Mouse (Mus musculus) bone marrow, adult 2 months (tissue): ENCODE results near the gene 2610028H24Rik. TPM values are rescaled to one million over a fixed set of nuclear protein-coding genes. Genes with fewer than 3 reads are reported as not detected.

Experiments used
- H3K27ac ChIP-seq: fragments of 200-500 bp; 2 replicates; pipeline ENCODE4 v1.5.1; 2012; ENCODE audit warnings: low read depth, mild to moderate bottlenecking, control low read depth, inconsistent platforms, low read length; ENCODE audit not compliant: control insufficient read depth, poor library complexity, insufficient read depth
- H3K4me1 ChIP-seq: fragments of 200-500 bp; 2 replicates; pipeline ENCODE4 v1.6.1; 2011; ENCODE audit warnings: low read length; ENCODE audit not compliant: control insufficient read depth, insufficient read depth
- H3K4me3 ChIP-seq: fragments of 200-500 bp; replicated peaks from 2 replicates; pipeline ENCODE3; 2011; ENCODE audit warnings: mild to moderate bottlenecking, low read depth, low read length, control low read depth; ENCODE audit not compliant: control insufficient read depth
- CTCF ChIP-seq: fragments of 200-500 bp; IDR thresholded peaks from 2 replicates; pipeline ENCODE4 v1.5.1; 2011; ENCODE audit warnings: low read length, control low read depth; ENCODE audit not compliant: control insufficient read depth, insufficient read depth
- POLR2A ChIP-seq: fragments of 200-500 bp; IDR thresholded peaks from 2 replicates; pipeline ENCODE4 v1.6.1; 2011; ENCODE audit warnings: low read depth, mild to moderate bottlenecking, control low read depth, low read length, borderline replicate concordance; ENCODE audit not compliant: control insufficient read depth
- WGBS: fragments of 180-500 bp; shearing (Covaris S2); methylation state at CpG from one replicate; pipeline ENCODE4 v1.1.7; 2018; 5-methylcytosine and 5-hydroxymethylcytosine counted together
- polyA plus RNA-seq: library from polyadenylated mRNA; stranded (reverse); fragments of >200 nt; gene quantifications from 2 replicates; pipeline ENCODE4 v1.2.4, GENCODE M21; 2011; ENCODE audit warnings: low replicate concordance; ENCODE audit not compliant: missing spikeins, insufficient read depth, insufficient read length

The 2610028H24Rik gene
- polyA plus RNA-seq, 1 experiment: not detected

DNA sequence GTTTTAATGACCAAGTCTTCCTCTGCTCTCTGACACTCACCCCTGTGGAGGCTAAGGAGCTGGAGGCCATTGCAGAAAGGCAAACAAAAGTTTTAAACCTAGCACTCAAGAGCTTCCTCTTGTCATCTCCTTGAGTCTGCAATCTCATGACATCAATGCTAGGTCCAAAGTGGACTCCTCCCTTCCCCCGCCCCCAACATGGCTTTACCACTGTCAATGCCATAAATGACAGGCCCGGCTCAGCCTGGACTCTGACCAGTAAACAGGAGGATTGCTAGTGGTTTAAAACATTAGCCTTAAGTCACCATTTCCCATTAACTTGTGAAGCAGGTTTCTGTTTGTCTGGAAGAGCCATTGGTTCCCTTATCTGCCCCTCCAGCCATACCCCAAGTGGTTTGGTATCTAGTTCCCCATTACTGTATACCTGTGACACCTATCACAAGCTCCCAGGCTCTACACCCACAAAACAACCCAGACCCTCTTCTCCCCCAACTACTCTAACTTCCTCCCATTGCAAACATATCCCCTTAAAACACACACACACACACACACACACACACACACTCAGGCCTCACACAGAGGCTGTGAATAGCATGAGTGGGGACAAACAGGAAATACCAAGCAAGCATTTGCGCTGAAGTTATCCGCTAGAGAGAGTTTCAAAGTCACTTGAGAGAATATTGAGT, 2.7 kb upstream of the 2610028H24Rik start:
- WGBS: 19% methylated on average over 4 of the region's 4 CpGs
- Histone ChIP-seq H3K4me3 (no peak overlapping the region), H3K4me1 (peaks cover 3% of the 10 kb centered on the region), H3K27ac (no peak overlapping the region)
- TF ChIP-seq POLR2A (no peak), CTCF (no peak)

GRCm38 (mm10) chr10:76447406-76448229, 1.3 kb upstream of the 2610028H24Rik start:
- peaks cover 2% of the 10 kb centered on the region for H3K4me1 ChIP-seq
- WGBS: 77% methylated on average over 15 of the region's 15 CpGs
- no peak overlapping the region for H3K27ac ChIP-seq
- H3K4me3 ChIP-seq: no peak overlapping the region
- TF ChIP-seq POLR2A (no peak), CTCF (no peak)

- 69% methylated on average over 5 of the region's 5 CpGs for WGBS
Measured at GRCm38 (mm10) chr10:76455289-76455688, 6.4 kb downstream of the 2610028H24Rik start.

DNA sequence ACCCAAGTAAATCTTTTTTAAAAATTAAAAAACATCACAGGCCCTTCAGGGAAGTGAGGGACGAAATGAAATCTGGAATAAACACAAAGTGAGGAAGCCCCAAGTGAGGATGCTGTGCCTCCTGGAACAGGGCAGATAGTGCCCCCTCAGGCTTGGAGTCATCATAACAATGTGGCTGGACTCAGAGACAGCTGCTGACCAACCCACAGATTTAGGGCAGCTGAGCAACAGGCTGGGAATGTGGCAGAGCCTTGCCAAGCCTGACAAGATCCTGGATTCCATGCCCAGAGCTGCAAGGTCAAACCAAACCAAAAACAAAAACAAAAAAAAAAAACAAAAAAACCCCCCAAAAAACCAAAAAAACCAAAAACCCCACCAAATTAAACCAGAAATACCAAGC, 12.4 kb downstream of the 2610028H24Rik start:
- H3K4me3 ChIP-seq: no peak overlapping the region
- TF ChIP-seq CTCF (no peak), POLR2A (no peak)
- H3K4me1 ChIP-seq: no peaks in the 10 kb centered on the region
- H3K27ac ChIP-seq: no peak overlapping the region
- 89% methylated on average over 1 of the region's 1 CpGs for WGBS

More at GRCm38 (mm10) chr10:76455289-76455688, 6.4 kb downstream of the 2610028H24Rik start:
- Histone ChIP-seq H3K27ac (no peak overlapping the region), H3K4me3 (no peak overlapping the region), H3K4me1 (no peaks in the 10 kb centered on the region)
- TF ChIP-seq CTCF: peak; percentile 69
- no peak for TF ChIP-seq POLR2A

DNA sequence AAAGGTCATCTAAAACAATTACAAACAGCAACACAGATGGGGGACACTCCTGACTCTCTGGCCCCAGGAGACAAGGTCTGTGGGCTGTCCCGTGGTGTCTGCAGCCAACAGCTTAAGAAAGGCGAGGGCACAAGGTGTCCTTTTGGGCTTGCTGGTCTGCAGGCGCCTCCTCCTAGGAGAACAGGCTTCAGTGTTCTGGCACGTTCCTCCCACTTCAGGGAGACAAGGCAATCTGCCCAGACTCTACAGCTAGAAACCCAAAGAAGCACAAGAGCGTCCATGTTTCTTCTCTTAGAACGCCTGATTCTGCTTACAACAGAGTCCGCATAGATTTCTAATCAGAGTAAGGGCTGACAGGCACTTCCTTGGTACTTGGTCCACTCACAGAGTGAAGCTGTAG, 13.4 kb downstream of the 2610028H24Rik start:
- no peak overlapping the region for H3K4me3 ChIP-seq
- 85% methylated on average over 7 of the region's 7 CpGs for WGBS
- no peaks in the 10 kb centered on the region for H3K4me1 ChIP-seq
- no peak overlapping the region for H3K27ac ChIP-seq
- no peak for TF ChIP-seq POLR2A
- no peak for TF ChIP-seq CTCF

GRCm38 (mm10) chr10:76462721-76463120, 13.8 kb downstream of the 2610028H24Rik start:
- WGBS: 90% methylated on average over 6 of the region's 6 CpGs
- H3K4me3 ChIP-seq: no peak overlapping the region
- H3K27ac ChIP-seq: no peak overlapping the region
- TF ChIP-seq POLR2A: no peak
- TF ChIP-seq CTCF: no peak
- no peaks in the 10 kb centered on the region for H3K4me1 ChIP-seq

- TF ChIP-seq CTCF (no peak), POLR2A (peak; percentile 71; the same call in 1 of the 2 replicates)
- Histone ChIP-seq H3K4me1 (no peaks in the 10 kb centered on the region), H3K27ac (peak within 1 kb of the TSS; percentile 94), H3K4me3 (peak within 1 kb of the TSS; percentile 97)
- WGBS: 1% methylated on average over 55 of the region's 55 CpGs
Measured at GRCm38 (mm10) chr10:76468203-76469162, 19.6 kb downstream of the 2610028H24Rik start, which contains the start of the genes Mcm3ap and Ybey. TSS of gene Mcm3ap (plus strand) at chr10:76468927. TSS of gene Ybey (minus strand) at chr10:76469114.
